Mouse (Mus musculus) c-Kit-positive CD71-positive TER-119-negative erythroid progenitor cells, embryonic 14.5 days (primary cell): ENCODE results near the gene Kif7.
A peak's percentile ranks its signal among the peaks of the same experiment; 100 is the strongest.

Experiments
- DNase-seq: peaks from one replicate; pipeline ENCODE4 v3.0.0-alpha.2; 2013; ENCODE audit warnings: low read depth

The Kif7 gene

GRCm38 (mm10) chr7:79721386-79721977, 6.0 kb upstream of the Kif7 start:
- DNase-seq: no peak

GRCm38 (mm10) chr7:79710831-79711230, 4.7 kb downstream of the Kif7 start:
- no peak for DNase-seq

GRCm38 (mm10) chr7:79710130-79710607, 5.4 kb downstream of the Kif7 start:
- no peak for DNase-seq

- no peak for DNase-seq
Observed at GRCm38 (mm10) chr7:79705210-79705609, 10.3 kb downstream of the Kif7 start.

GRCm38 (mm10) chr7:79702755-79703154, 12.8 kb downstream of the Kif7 start:
- DNase-seq: no peak

- no peak for DNase-seq
Observed at GRCm38 (mm10) chr7:79696495-79696894, 19.0 kb downstream of the Kif7 start.

- no peak for DNase-seq
Observed at GRCm38 (mm10) chr7:79680231-79680630, 35.3 kb downstream of the Kif7 start.

GRCm38 (mm10) chr7:79679186-79679585, 36.3 kb downstream of the Kif7 start:
- no peak for DNase-seq

GRCm38 (mm10) chr7:79670900-79671604, 44.5 kb downstream of the Kif7 start:
- no peak for DNase-seq

GRCm38 (mm10) chr7:79666690-79667089, 48.8 kb downstream of the Kif7 start:
- DNase-seq: no peak

GRCm38 (mm10) chr7:79661253-79661890, 54.1 kb downstream of the Kif7 start:
- DNase-seq: no peak

GRCm38 (mm10) chr7:79660291-79661150, 55.0 kb downstream of the Kif7 start:
- DNase-seq: no peak

GRCm38 (mm10) chr7:79659578-79660290, 55.8 kb downstream of the Kif7 start, which contains the start of gene Ticrr:
TSS of gene Ticrr (plus strand) at chr7:79660196.
- peak; percentile 96 for DNase-seq

- DNase-seq: no peak
Observed at GRCm38 (mm10) chr7:79654586-79654985, 60.9 kb downstream of the Kif7 start.

GRCm38 (mm10) chr7:79654185-79654584, 61.3 kb downstream of the Kif7 start:
- no peak for DNase-seq

- no peak for DNase-seq
Observed at GRCm38 (mm10) chr7:79649005-79649404, 66.5 kb downstream of the Kif7 start.
